Mouse (Mus musculus) heart, postnatal 10 days (tissue): Measurements from ENCODE around the gene Begain. TPM values are rescaled to one million over a fixed set of nuclear protein-coding genes. Genes with fewer than 3 reads are reported as not detected.

Experiments used
- DNase-seq, 2 experiments: peaks; one replicate each; pipeline ENCODE4 v3.0.0; 2021
- intact Hi-C: fragments of 180-260 bp; cut with DNase I; formaldehyde crosslinking; loops from one replicate; pipeline ENCODE4 v1.15.1; 2025
- total RNA-seq, 2 experiments: library from RNA; stranded (reverse); gene quantifications; 2 replicates each; pipeline ENCODE4 v1.2.3; 2021

Gene Begain
- 1 to 10 TPM; 1.4 to 1.6 TPM for total RNA-seq

- intact Hi-C loops, result no loop called here
- no peak for DNase-seq
Measured at GRCm38 (mm10) chr12:109068167-109068653, at the start of gene Begain. Begain (minus strand) TSS chr12:109068217.

- no peak for DNase-seq
- intact Hi-C loops, result no loop called here
Measured at GRCm38 (mm10) chr12:109115707-109116106, 47.7 kb upstream of the Begain start.

DNA sequence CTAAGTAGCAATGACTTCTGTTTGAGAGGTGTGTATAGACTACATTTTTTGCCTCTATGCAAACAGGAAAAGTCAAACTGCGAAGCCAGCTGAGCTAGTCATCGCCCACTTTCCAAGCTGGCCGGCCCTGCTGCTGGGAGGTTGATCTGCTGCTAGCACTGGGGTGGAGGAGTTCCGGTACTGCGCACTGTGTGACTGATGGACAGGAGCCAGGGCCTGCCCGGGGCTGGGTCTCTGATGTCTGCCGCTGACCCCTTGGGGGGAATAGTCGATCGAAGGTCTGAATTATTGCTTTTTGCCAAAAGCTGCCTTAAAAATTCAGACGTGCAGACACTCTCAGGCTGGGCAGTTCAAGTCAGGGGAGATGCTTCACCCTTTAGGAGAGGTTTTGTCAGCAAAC, 47.1 kb upstream of the Begain start:
- intact Hi-C loops, result no loop called here
- no peak for DNase-seq

- DNase-seq, result no peak
Measured at GRCm38 (mm10) chr12:109112996-109113592, 45.1 kb upstream of the Begain start.

DNA sequence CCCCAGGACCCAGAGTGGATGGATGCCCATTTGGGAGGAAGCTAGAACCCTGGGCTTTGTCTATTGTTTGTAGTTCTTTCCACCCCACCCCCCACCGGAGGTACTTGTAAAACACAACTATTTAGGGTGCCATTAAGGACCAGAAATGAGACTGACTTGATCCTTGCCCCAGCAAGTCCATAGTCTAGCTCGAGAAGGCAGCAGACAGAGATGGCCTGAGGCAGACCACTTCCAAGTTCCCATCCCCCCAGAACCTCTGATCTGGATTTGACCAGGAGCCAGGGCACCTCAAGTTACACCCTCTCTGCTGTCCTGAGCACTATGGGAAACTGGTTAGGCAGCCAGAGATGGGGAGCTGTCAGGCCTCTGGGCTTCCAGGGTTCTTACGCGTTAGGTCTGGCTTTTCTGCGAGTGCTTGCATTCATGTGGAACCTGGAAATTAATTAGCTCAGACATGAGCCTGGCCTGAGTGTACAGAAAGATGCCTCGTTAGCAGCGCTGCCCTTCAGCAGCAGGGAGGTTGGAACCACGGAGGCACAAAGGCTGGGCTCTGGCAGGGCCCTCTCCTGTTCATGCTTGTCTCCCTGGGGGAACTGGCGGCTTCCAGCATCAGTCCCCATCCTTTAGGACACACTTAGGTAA, 44.5 kb upstream of the Begain start:
- intact Hi-C loops, result no loop called here
- DNase-seq, result no peak

More at GRCm38 (mm10) chr12:109112996-109113592, 45.1 kb upstream of the Begain start:
- intact Hi-C loops, result no loop called here

GRCm38 (mm10) chr12:109108911-109109310, 40.9 kb upstream of the Begain start:
- intact Hi-C loops, result no loop called here
- DNase-seq, result no peak

- intact Hi-C loops, result no loop called here
- DNase-seq, result no peak
Measured at GRCm38 (mm10) chr12:109100381-109100780, 32.4 kb upstream of the Begain start.

DNA sequence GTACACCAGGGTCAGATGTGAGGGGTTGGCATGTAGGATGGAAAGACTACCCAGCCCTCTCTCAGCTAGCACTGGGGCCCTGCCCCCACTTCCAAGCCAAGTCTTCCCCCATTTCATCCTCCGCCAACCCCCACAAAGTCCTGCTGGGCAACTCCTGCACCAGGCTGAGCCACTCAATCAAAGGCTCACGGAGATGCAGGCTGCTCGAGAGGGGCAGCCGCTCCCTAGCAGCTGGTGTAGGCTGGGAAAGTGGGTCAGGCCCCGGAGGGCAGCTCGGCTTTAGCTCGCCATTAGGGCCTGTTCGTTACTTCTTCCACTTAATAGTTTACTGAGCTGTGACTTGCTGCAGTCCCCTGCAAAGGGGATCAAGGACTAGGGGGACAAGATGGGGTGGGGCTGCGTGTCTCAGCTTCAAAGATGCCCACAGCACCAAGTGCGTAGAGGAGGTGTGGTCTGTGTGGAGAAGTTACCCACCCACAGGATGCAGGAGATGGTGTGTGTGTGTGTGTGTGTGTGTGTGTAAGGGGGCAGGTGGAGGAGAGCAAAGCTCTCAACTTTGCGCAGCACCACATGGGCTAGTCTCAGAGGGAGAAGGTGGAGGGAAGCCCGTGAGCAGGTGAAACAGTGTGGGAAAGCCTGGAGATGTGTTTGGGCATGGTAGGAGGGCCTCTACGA, 22.6 kb upstream of the Begain start:
- DNase-seq, result no peak
- intact Hi-C loops, result no loop called here

GRCm38 (mm10) chr12:109090041-109090440, 22.0 kb upstream of the Begain start:
- DNase-seq, result no peak
- intact Hi-C loops, result no loop called here

DNA sequence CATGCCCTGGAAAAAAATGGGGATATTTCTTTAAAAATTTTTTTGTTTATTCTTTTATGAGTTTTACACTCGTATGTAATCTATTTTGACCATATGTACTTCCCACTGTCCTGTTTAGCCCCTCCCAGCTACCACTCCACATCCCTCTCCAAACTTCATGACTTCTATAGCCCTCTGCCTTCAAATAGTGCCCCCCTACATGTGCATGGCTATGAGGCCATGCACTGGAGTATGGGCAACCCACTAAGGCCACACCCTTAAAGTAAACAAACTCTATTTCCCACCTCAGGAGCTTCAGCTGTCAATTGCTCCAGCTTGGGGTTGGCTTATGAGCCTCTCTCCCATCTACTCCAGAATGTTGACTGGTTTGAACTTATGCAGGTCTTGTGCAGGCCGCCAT, 18.1 kb upstream of the Begain start:
- intact Hi-C loops, result no loop called here
- DNase-seq, result no peak

GRCm38 (mm10) chr12:109085674-109086073, 17.7 kb upstream of the Begain start:
- DNase-seq, result no peak
- intact Hi-C loops, result no loop called here

DNA sequence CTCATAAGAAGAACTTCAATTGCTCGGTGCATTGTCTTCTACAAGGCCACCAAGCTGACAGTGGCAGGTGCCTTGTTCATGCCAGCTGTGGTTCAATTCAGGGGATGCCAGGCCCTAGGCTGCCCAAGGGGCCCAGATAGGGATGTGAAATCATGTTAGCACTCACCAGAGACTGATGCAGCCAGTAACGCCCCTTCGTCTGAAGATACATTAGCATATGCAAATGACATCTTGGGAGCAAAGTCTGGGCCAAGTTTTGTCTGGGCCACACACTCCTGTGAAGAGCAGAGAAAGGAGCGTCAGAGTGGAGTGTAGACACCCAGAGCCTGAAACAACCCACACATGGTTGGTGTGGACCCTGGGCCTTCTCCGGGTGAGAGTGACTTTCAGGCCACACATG, 17.0 kb upstream of the Begain start:
- intact Hi-C loops, result no loop called here
- DNase-seq, result no peak

DNA sequence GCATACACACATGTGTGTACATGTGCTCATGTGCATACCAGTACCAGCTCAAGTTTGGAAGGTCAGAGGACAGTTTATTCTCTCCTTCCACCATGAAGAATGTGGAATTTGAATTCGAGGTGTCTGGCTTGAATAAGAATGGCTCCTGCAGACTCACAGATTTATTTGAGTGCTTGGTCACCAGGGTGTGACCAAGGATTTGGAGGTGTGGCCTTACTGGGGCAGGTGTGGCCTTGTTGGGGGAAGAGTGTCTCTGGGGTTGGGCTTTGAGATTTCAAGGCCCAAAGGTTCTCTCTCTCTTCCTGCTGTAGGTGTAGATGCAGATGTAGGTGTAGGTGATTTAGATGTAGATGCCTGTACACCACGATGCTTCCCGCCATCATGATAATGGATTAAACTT, 15.5 kb upstream of the Begain start:
- DNase-seq, result no peak
- intact Hi-C loops, result no loop called here

GRCm38 (mm10) chr12:109077036-109077435, 9.0 kb upstream of the Begain start:
- DNase-seq, result no peak
- intact Hi-C loops, result no loop called here

DNA sequence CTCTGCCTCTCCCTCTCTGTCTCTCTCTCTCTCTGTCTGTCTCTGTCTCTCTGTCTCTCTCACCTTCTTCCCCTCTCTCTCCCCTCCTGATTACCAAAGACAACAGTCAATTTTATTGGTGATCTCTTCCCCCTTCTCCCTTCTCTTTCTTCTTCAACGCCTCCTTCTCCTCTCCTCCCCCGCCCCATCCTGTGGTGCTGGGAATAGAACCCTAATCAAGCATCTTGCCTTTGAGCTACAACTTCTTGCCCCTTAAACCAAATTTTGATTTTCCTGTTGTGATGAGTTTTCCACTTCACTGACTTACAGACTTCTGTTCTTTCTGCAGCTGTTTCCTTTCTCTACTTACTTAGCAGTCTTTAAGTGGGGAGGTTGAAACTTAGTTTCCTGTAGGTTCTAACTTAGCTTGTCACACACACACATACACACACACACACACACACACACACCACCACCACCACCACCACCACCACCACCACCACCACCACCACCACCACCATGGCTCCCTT, 6.8 kb upstream of the Begain start:
- intact Hi-C loops, result no loop called here

GRCm38 (mm10) chr12:109074106-109074505, 6.1 kb upstream of the Begain start:
- no peak for DNase-seq
- intact Hi-C loops, result no loop called here

More for the DNA sequence above, 6.8 kb upstream of the Begain start:
- no peak for DNase-seq

DNA sequence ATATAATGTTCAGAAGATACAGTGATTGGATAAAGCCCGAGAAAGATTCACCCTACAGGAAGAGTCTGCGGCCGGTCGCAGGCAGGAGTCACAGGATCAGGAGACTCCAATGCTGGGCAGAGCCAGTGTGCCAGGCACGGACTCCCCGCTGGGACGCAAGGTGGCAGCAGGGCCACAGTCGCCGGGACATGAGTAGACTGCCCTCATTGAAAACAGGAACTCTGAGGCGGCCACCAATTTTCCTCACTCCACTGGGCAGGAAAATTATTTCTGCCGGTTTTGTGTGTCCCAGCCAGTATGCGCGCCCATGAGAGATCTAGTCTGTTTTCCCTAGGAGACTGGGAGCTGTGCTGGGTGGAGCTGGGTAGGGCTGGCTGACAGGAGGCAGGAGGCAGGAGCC, 3.2 kb upstream of the Begain start:
- no peak for DNase-seq
- intact Hi-C loops, result no loop called here

DNA sequence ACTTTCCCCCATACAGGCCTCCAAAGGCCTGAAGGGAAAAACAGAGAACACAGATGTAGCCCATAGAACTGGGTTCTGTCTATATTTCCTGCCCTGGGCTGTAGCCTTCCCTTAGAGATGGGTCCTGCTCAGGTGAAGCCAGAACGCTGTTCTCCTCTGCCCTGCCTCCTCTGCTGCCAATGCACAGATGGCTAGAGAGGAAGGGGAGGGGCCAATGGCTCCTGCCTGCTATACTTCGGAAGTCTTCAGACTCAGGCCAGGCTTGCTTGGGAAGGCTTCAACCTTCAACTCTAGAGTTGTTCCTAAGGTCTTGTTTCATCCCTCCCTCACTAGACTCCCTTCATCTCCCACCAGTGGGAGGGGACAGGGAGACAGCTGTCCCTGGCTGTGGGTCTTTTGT, 1.7 kb upstream of the Begain start:
- DNase-seq, result no peak

GRCm38 (mm10) chr12:109068738-109069137, 721 bp upstream of the Begain start:
- intact Hi-C loops, result no loop called here
- no peak for DNase-seq

More for the DNA sequence above, 1.7 kb upstream of the Begain start:
- intact Hi-C loops, result no loop called here

GRCm38 (mm10) chr12:109067561-109068135, 369 bp downstream of the Begain start:
- intact Hi-C loops, result no loop called here
- peak; percentile 18 to 43 for DNase-seq

GRCm38 (mm10) chr12:109058660-109059059, 9.4 kb downstream of the Begain start:
- no peak for DNase-seq
- intact Hi-C loops, result no loop called here
